Mouse (Mus musculus): ENCODE data around the gene Speer4e. TPM values are rescaled to one million over a fixed set of nuclear protein-coding genes. Genes with fewer than 3 reads are reported as not detected.
A peak's percentile ranks its signal among the peaks of the same experiment; 100 is the strongest.
"Not testable (repeated sequence)": the region's sequence is repeated elsewhere in the genome, so short reads cannot be mapped to it uniquely, and the experiment has no call there.

Gene Speer4e
- total and polyA plus RNA-seq, 2 experiments from 2014 or later, result not detected

GRCm38 (mm10) chr5:14927047-14927446 is 11.2 kb downstream of the Speer4e start:
- not testable (repeated sequence) for H3K36me3 ChIP-seq (ENCODE audit: insufficient read depth, low read length); H3K9me3 ChIP-seq (ENCODE audit: low read length)

DNA sequence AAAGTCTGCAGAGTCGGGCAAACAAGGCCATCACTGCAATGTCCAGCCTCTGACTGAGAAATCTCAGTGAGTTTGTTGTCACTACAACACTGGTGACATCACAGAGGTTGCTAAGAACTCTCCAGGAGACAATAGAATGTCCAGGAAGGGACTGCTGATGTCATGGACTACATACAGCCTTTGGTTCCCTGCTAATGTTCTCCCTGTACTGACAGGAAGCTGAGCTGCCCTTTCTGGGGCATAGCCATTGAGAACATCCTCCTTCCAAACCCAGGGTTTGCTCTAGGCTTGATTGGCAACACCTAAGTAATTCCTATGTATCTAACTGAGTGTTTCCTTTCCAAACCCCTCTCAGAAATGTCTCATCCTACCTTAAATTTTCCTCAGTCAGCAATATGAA is 23.4 kb downstream of the Speer4e start, which contains the start of gene Gm9758:
TSS of gene Gm9758 (minus strand) at position 101 of the 400 bp plus-strand sequence.
- H3K27me3 ChIP-seq (ENCODE audit: insufficient read depth, low read length); H3K9ac ChIP-seq (replicated peaks; ENCODE audit: low read length, poor library complexity, severe bottlenecking); H3K27ac ChIP-seq (ENCODE audit: low read depth, low read length); DNase-seq (ENCODE audit: low spot score); H3K4me3 ChIP-seq (ENCODE audit: low read depth, low read length); H3K9me3 ChIP-seq (ENCODE audit: low read length); H3K4me1 ChIP-seq (ENCODE audit: insufficient read depth, low read length); H3K36me3 ChIP-seq (ENCODE audit: insufficient read depth, low read length); H3K4me2 ChIP-seq (ENCODE audit: low read depth, low read length, poor library complexity, severe bottlenecking); ATAC-seq (ENCODE audit: low FRiP score): not testable (repeated sequence)
- WGBS, result 33% methylated on average over 1 of the region's 1 CpGs

More at GRCm38 (mm10) chr5:14927047-14927446, 11.2 kb downstream of the Speer4e start:
- WGBS, result 30% methylated on average over 4 of the region's 4 CpGs
- not testable (repeated sequence) for H3K4me2 ChIP-seq (ENCODE audit: low read depth, low read length, poor library complexity, severe bottlenecking); H3K27ac ChIP-seq (ENCODE audit: low read depth, low read length); H3K9ac ChIP-seq (replicated peaks; ENCODE audit: low read length, poor library complexity, severe bottlenecking); H3K27me3 ChIP-seq (ENCODE audit: insufficient read depth, low read length); DNase-seq (ENCODE audit: low spot score); H3K4me1 ChIP-seq (ENCODE audit: insufficient read depth, low read length); H3K4me3 ChIP-seq (ENCODE audit: low read depth, low read length); ATAC-seq (ENCODE audit: low FRiP score)
- TF ChIP-seq CTCF (IDR thresholded peaks at IDR 0.05), result peak; percentile 56

DNA sequence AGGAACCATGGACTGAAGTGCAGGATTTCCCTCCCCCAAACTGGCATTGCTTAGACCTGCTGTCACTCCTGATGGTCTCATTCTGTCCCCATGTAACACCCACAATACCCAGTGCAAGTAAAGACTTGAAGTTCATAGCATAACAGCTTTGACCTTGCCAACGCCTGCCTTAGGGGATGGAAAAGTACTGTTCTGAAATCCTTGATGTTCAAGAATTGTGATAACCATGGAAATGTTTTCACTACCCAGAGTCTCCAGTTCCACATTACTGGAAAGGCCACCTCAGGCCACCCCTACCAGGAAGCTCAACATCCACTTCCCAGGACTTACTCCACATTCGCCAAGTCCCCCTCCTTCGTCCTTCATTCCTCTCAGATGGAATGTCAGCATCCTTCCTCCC is 23.9 kb downstream of the Speer4e start:
- H3K9ac ChIP-seq (replicated peaks; ENCODE audit: low read length, poor library complexity, severe bottlenecking); DNase-seq (ENCODE audit: low spot score); H3K4me3 ChIP-seq (ENCODE audit: low read depth, low read length); H3K27ac ChIP-seq (ENCODE audit: low read depth, low read length); H3K4me2 ChIP-seq (ENCODE audit: low read depth, low read length, poor library complexity, severe bottlenecking); H3K36me3 ChIP-seq (ENCODE audit: insufficient read depth, low read length); ATAC-seq (ENCODE audit: low FRiP score); H3K4me1 ChIP-seq (ENCODE audit: insufficient read depth, low read length); H3K27me3 ChIP-seq (ENCODE audit: insufficient read depth, low read length); H3K9me3 ChIP-seq (ENCODE audit: low read length): not testable (repeated sequence)
- 69% methylated on average over 2 of the region's 3 CpGs for WGBS

DNA sequence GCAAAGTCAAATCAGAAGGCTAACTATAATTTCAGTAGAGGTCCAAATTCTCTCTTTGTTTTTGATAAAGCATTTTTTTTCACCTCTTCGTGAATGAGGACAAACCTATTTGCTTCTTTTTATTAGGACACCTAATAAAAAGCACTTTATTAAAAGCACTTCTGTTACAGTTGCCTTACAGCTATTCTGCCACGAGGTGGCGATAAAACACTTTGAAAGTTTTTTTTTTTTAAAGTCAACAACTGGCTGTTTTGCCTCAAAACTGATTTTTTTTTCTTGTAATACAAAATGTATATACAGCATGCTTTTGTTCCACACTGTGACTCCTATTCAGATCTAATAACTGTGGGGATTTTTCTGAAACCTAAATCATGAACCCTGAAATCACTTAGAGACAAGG is 34.7 kb downstream of the Speer4e start:
- not testable (repeated sequence) for ATAC-seq (ENCODE audit: low FRiP score); H3K4me3 ChIP-seq (ENCODE audit: low read depth, low read length); H3K4me2 ChIP-seq (ENCODE audit: low read depth, low read length, poor library complexity, severe bottlenecking); H3K36me3 ChIP-seq (ENCODE audit: insufficient read depth, low read length); H3K9ac ChIP-seq (replicated peaks; ENCODE audit: low read length, poor library complexity, severe bottlenecking); H3K9me3 ChIP-seq (ENCODE audit: low read length); H3K27me3 ChIP-seq (ENCODE audit: insufficient read depth, low read length); H3K27ac ChIP-seq (ENCODE audit: low read depth, low read length); H3K4me1 ChIP-seq (ENCODE audit: insufficient read depth, low read length)
- peak; percentile 7 for DNase-seq (ENCODE audit: low spot score)
- WGBS, result 13% methylated on average over 3 of the region's 3 CpGs
- 0 out of 2 replicates have a peak, but pooled peaks have one; percentile 8 for TF ChIP-seq CTCF (IDR thresholded peaks at IDR 0.05)

- ATAC-seq (ENCODE audit: low FRiP score) (0 out of 2 replicates have a peak, but pooled peaks have one; percentile 32), DNase-seq (ENCODE audit: low spot score) (no peak)
- H3K4me3 ChIP-seq (ENCODE audit: low read depth, low read length), result no peak overlapping the region
- no peak overlapping the region for H3K9ac ChIP-seq (replicated peaks; ENCODE audit: low read length, poor library complexity, severe bottlenecking)
- no peaks in the 10 kb centered on the region for H3K27me3 ChIP-seq (ENCODE audit: insufficient read depth, low read length)
- H3K4me1 ChIP-seq (ENCODE audit: insufficient read depth, low read length), result no peaks in the 10 kb centered on the region
- H3K4me2 ChIP-seq (ENCODE audit: low read depth, low read length, poor library complexity, severe bottlenecking), result no peak overlapping the region
- TF ChIP-seq CTCF (IDR thresholded peaks at IDR 0.05), result no peak
- H3K27ac ChIP-seq (ENCODE audit: low read depth, low read length), result no peak overlapping the region
- peaks cover 8% of the 10 kb centered on the region; the same call in 1 of the 2 replicates for H3K9me3 ChIP-seq (ENCODE audit: low read length)
- WGBS, result 80% methylated on average over 3 of the region's 3 CpGs
- no peaks in the 10 kb centered on the region for H3K36me3 ChIP-seq (ENCODE audit: insufficient read depth, low read length)
Measured at GRCm38 (mm10) chr5:14892242-14892641, 46.0 kb downstream of the Speer4e start.

DNA sequence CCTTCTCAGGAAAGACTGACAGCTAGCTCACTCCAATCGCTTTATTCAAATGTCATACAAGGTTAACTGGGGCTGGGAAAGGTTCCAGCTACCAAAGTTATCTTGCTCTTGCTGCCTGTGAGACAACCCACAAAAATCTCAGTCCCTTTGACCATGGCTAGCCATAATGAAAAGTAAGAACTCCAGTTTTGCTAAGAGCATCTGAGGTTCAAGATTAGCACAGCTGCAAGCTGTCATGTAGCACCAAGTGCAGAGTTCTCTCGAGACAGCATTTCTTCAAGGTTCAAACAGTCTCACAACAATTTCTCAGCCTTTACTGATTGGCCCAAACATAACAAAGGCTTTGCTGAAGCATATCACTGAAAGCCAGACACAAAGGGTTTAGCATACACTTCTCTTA is 52.9 kb downstream of the Speer4e start:
- not testable (repeated sequence) for H3K27me3 ChIP-seq (ENCODE audit: insufficient read depth, low read length); H3K27ac ChIP-seq (ENCODE audit: low read depth, low read length); H3K9me3 ChIP-seq (ENCODE audit: low read length); H3K9ac ChIP-seq (replicated peaks; ENCODE audit: low read length, poor library complexity, severe bottlenecking); H3K4me1 ChIP-seq (ENCODE audit: insufficient read depth, low read length); H3K4me3 ChIP-seq (ENCODE audit: low read depth, low read length); DNase-seq (ENCODE audit: low spot score); H3K36me3 ChIP-seq (ENCODE audit: insufficient read depth, low read length); H3K4me2 ChIP-seq (ENCODE audit: low read depth, low read length, poor library complexity, severe bottlenecking)
- ATAC-seq (ENCODE audit: low FRiP score), result 0 out of 2 replicates have a peak, but pooled peaks have one; percentile 20
- WGBS, result 52% methylated on average over 2 of the region's 2 CpGs

Other genes with a start within 250 kb of the Speer4e start
- not detected in 2 replicates for gene Gm9758, start 23.5 kb downstream of the Speer4e start, total RNA-seq (2014; rRNA removed)
- not detected in 2 replicates for gene Gm9758, start 23.5 kb downstream of the Speer4e start, polyA plus RNA-seq (2015; fragmentation: Nextera tagmentation; extraction: Ambion mirVana)
- gene Gm10354, start 40.5 kb upstream of the Speer4e start, total RNA-seq (2014; rRNA removed), result not detected in 2 replicates
- gene Gm10354, start 40.5 kb upstream of the Speer4e start, polyA plus RNA-seq (2015; fragmentation: Nextera tagmentation; extraction: Ambion mirVana), result not detected in 2 replicates
- not detected in 2 replicates for gene Gm17019, start 94.6 kb upstream of the Speer4e start, total RNA-seq (2014; rRNA removed)
- not detected in 2 replicates for gene Gm17019, start 94.6 kb upstream of the Speer4e start, polyA plus RNA-seq (2015; fragmentation: Nextera tagmentation; extraction: Ambion mirVana)